Mouse (Mus musculus): ENCODE measurements at regions not wholly inside any gene's neighbourhood (a gene's known extent, or its start where the extent isn't known, plus 50 kb on each side); places are given as distances from the start of the nearest gene placed in this dataset.

DNA sequence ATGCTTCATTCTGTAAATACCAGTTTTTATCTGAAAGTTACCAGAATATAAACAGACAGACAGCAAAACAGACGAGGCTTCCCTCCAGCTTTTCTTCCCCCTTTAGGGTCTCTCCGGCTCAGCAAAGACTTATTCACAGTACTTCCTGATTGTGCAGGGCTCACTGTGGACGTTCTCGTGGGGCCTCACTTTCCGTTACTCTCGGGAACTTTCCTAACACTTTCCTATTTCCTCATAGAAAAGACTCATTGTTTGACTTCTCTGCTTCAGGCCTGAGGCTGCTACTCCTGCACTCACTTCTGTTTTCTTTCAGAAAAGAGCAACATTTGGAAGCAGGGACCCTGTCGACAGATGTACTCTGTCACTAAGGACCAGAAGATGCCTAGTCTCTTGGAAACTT, 197.4 kb downstream of the Tgfb2 start:
- Histone ChIP-seq H3K27ac (ENCODE audit: low read depth, low read length) (no peak overlapping the region), H3K36me3 (ENCODE audit: control insufficient read depth, insufficient read depth, low read length) (no peaks in the 10 kb centered on the region)

DNA sequence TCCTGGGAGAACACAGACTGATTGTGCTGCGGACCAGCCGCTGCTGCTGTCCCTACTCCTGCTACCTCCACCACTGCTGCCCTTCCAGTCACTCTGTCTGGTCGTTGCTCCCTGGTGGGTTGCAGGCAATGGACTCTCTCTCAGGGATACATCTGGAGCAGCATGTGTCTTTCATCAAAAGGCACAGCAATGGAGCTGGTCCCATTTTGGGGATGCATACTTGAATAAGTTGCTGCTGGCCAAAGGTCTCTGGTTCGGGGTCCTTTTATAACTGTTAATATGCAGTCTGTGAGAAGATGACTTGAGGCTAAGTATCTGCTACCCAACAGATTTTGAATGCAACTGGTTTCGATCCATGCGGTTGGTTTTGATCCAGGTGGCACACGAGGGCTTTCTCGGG, 197.8 kb downstream of the Tgfb2 start:
- no peak overlapping the region for H3K4me2 ChIP-seq (ENCODE audit: low read depth)
- ATAC-seq (ENCODE audit: insufficient read depth, low FRiP score, low TSS enrichment) (no peak), DNase-seq (ENCODE audit: low spot score) (no peak)
- H3K36me3 ChIP-seq (ENCODE audit: control insufficient read depth, insufficient read depth, low read length): no peaks in the 10 kb centered on the region
- no peak overlapping the region for H3K27ac ChIP-seq (ENCODE audit: low read depth, low read length)
- H3K9ac ChIP-seq (ENCODE audit: low read length): no peak overlapping the region
- H3K4me3 ChIP-seq (ENCODE audit: low read depth, low read length): no peak overlapping the region
- no peaks in the 10 kb centered on the region for H3K4me1 ChIP-seq (ENCODE audit: control insufficient read depth, insufficient read depth, low read length)
- no peaks in the 10 kb centered on the region for H3K27me3 ChIP-seq (ENCODE audit: control insufficient read depth, insufficient read depth, low read length)
- 79% methylated on average over 8 of the region's 8 CpGs for WGBS
- no peaks in the 10 kb centered on the region for H3K9me3 ChIP-seq (ENCODE audit: control insufficient read depth, low read length)

More for the DNA sequence above, 197.4 kb downstream of the Tgfb2 start:
- H3K9me3 ChIP-seq (ENCODE audit: control insufficient read depth, low read length): no peaks in the 10 kb centered on the region
- H3K4me1 ChIP-seq (ENCODE audit: control insufficient read depth, insufficient read depth, low read length): no peaks in the 10 kb centered on the region
- H3K9ac ChIP-seq (ENCODE audit: low read length): no peak overlapping the region
- no peaks in the 10 kb centered on the region for H3K27me3 ChIP-seq (ENCODE audit: control insufficient read depth, insufficient read depth, low read length)
- 61% methylated on average over 7 of the region's 7 CpGs for WGBS
- H3K4me2 ChIP-seq (ENCODE audit: low read depth): no peak overlapping the region
- ATAC-seq (ENCODE audit: insufficient read depth, low FRiP score, low TSS enrichment): no peak
- no peak overlapping the region for H3K4me3 ChIP-seq (ENCODE audit: low read depth, low read length)
- peak; percentile 23 for DNase-seq (ENCODE audit: low spot score)

DNA sequence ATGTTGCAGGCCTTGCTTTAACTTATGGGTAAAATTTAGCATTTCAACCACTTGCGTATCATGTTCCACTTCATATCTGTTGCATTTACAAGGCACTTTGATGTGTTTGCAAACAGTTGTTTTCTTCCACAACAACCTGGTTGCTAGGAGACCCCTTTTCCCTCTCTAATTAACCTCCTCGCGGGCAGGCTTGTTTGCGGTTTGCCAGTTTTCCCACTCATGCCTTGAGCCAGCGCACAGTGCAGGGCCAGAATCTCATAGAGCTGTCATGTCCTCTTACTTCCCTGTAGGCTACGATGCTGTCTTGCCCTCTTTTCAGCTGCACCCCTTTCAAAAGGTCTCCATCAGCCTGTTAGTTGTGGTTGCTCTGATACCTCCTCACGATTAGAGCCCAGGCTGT, 199.3 kb downstream of the Tgfb2 start:
- Histone ChIP-seq H3K27ac (ENCODE audit: low read depth, low read length) (no peak overlapping the region), H3K4me2 (ENCODE audit: low read depth) (no peak overlapping the region), H3K9ac (ENCODE audit: low read length) (no peak overlapping the region), H3K9me3 (ENCODE audit: control insufficient read depth, low read length) (no peaks in the 10 kb centered on the region), H3K36me3 (ENCODE audit: control insufficient read depth, insufficient read depth, low read length) (no peaks in the 10 kb centered on the region), H3K4me1 (ENCODE audit: control insufficient read depth, insufficient read depth, low read length) (no peaks in the 10 kb centered on the region), H3K4me3 (ENCODE audit: low read depth, low read length) (no peak overlapping the region), H3K27me3 (ENCODE audit: control insufficient read depth, insufficient read depth, low read length) (no peaks in the 10 kb centered on the region)
- ATAC-seq (ENCODE audit: insufficient read depth, low FRiP score, low TSS enrichment) (no peak), DNase-seq (ENCODE audit: low spot score) (no peak)
- WGBS: 87% methylated on average over 7 of the region's 7 CpGs

DNA sequence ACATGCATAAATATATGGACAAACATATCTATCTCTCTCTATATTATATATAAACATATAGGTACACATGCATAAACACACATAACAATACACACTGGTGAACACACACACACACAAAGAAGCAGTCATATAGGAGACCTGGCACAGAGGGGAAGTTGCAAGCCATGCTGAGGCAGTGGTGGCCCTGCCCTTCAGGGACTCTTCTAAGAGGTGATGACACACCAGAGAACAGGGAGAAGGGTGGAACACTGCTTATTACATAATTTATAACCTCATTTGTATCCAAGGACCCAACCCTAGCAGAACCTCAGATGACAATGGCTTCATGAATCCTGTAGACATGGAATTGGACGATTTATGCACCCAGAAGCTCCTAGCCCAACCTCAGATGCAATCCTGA, 199.9 kb downstream of the Tgfb2 start:
- Histone ChIP-seq H3K9ac (ENCODE audit: low read length) (no peak overlapping the region), H3K4me2 (ENCODE audit: low read depth) (no peak overlapping the region), H3K9me3 (ENCODE audit: control insufficient read depth, low read length) (no peaks in the 10 kb centered on the region), H3K36me3 (ENCODE audit: control insufficient read depth, insufficient read depth, low read length) (no peaks in the 10 kb centered on the region), H3K27me3 (ENCODE audit: control insufficient read depth, insufficient read depth, low read length) (no peaks in the 10 kb centered on the region), H3K4me3 (ENCODE audit: low read depth, low read length) (no peak overlapping the region), H3K4me1 (ENCODE audit: control insufficient read depth, insufficient read depth, low read length) (no peaks in the 10 kb centered on the region), H3K27ac (ENCODE audit: low read depth, low read length) (no peak overlapping the region)
- 71% methylated on average over 1 of the region's 1 CpGs for WGBS
- DNase-seq (ENCODE audit: low spot score) (no peak), ATAC-seq (ENCODE audit: insufficient read depth, low FRiP score, low TSS enrichment) (no peak)

DNA sequence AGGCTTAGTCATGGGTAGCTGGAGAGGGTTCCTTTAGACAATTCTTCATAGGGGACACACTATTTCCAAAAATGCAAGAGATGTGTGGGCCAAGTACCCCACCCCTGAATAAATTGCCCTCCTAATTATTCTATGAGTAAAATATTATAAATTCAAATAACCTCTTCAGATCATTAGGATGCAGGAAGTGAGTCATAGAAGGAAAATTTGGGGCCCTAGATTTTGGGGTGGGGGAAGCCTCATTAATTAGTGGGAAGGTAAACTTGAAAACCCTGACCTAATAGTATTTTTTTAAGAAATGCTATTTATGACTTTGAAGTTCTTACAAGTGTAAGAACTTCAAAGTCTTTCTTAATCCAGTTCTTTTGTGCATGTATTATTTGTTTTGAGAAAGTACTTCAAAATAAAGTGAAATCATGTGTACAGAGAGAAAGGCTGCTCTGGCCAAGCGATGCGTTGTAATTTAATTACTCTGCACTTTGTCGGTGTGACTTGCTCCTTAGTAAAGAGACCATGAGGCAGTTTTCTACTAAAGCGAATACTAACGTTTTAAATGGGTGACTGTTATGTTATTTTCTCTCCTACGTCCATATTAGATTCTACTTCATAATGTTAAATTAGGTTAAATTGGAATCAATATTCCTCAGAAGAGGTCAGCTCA, 200.6 kb downstream of the Tgfb2 start:
- no peaks in the 10 kb centered on the region for H3K9me3 ChIP-seq (ENCODE audit: control insufficient read depth, low read length)
- H3K27me3 ChIP-seq (ENCODE audit: control insufficient read depth, insufficient read depth, low read length): no peaks in the 10 kb centered on the region
- no peak overlapping the region for H3K27ac ChIP-seq (ENCODE audit: low read depth, low read length)
- H3K4me3 ChIP-seq (ENCODE audit: low read depth, low read length): no peak overlapping the region
- H3K4me1 ChIP-seq (ENCODE audit: control insufficient read depth, insufficient read depth, low read length): no peaks in the 10 kb centered on the region
- no peaks in the 10 kb centered on the region for H3K36me3 ChIP-seq (ENCODE audit: control insufficient read depth, insufficient read depth, low read length)
- no peak overlapping the region for H3K9ac ChIP-seq (ENCODE audit: low read length)
- no peak overlapping the region for H3K4me2 ChIP-seq (ENCODE audit: low read depth)
- DNase-seq (ENCODE audit: low spot score): no peak
- ATAC-seq (ENCODE audit: insufficient read depth, low FRiP score, low TSS enrichment): no peak
- WGBS: 85% methylated on average over 6 of the region's 6 CpGs

DNA sequence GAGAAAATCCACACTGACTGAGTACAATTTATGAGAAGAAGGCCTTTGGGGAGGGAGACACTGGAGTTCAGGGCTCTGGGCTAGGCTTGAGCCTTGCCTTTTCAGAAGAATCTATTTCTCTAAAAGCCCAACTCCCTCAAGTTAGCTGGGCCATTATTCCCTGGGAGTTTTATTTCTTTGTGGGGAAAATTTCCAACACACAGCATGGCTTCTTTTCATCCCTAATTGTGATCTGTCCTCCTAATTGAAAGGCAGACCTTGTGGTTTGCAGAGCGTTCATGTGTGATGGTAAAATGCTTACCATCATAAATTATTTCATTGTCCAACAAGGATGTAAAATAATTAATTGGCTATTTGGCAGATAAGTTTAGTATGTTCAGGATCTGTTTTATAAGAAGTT, 204.1 kb downstream of the Tgfb2 start:
- DNase-seq (ENCODE audit: low spot score) (no peak), ATAC-seq (ENCODE audit: insufficient read depth, low FRiP score, low TSS enrichment) (no peak)
- Histone ChIP-seq H3K9me3 (ENCODE audit: control insufficient read depth, low read length) (no peaks in the 10 kb centered on the region), H3K4me2 (ENCODE audit: low read depth) (no peak overlapping the region), H3K27ac (ENCODE audit: low read depth, low read length) (no peak overlapping the region), H3K27me3 (ENCODE audit: control insufficient read depth, insufficient read depth, low read length) (no peaks in the 10 kb centered on the region), H3K9ac (ENCODE audit: low read length) (no peak overlapping the region), H3K36me3 (ENCODE audit: control insufficient read depth, insufficient read depth, low read length) (no peaks in the 10 kb centered on the region), H3K4me3 (ENCODE audit: low read depth, low read length) (no peak overlapping the region), H3K4me1 (ENCODE audit: control insufficient read depth, insufficient read depth, low read length) (no peaks in the 10 kb centered on the region)
- WGBS: 56% methylated on average over 1 of the region's 1 CpGs

DNA sequence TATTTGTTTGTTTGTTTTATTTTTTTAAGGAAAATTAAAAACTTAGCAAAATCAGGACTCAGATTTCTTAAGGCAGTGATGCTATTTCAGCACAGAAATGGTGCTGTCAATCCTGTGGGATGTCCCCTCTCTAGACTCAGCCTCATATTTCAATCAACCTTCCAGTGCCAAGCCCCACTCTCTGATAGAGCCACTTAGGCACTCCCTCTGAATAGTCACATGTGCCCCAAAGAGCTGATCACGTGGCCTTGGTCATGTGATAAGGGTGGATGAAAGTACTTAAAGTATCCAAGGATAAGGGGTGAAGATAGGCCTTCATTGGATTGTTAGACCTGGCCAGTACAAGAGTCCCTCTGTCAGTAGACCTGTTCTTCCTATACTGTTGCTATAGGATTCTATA, 207.9 kb downstream of the Tgfb2 start:
- Histone ChIP-seq H3K9ac (ENCODE audit: low read length) (no peak overlapping the region), H3K4me1 (ENCODE audit: control insufficient read depth, insufficient read depth, low read length) (no peaks in the 10 kb centered on the region), H3K27me3 (ENCODE audit: control insufficient read depth, insufficient read depth, low read length) (no peaks in the 10 kb centered on the region), H3K4me3 (ENCODE audit: low read depth, low read length) (no peak overlapping the region), H3K36me3 (ENCODE audit: control insufficient read depth, insufficient read depth, low read length) (no peaks in the 10 kb centered on the region), H3K4me2 (ENCODE audit: low read depth) (no peak overlapping the region), H3K9me3 (ENCODE audit: control insufficient read depth, low read length) (no peaks in the 10 kb centered on the region), H3K27ac (ENCODE audit: low read depth, low read length) (no peak overlapping the region)
- ATAC-seq (ENCODE audit: insufficient read depth, low FRiP score, low TSS enrichment) (no peak), DNase-seq (ENCODE audit: low spot score) (no peak)
- WGBS: 79% methylated on average over 1 of the region's 1 CpGs

DNA sequence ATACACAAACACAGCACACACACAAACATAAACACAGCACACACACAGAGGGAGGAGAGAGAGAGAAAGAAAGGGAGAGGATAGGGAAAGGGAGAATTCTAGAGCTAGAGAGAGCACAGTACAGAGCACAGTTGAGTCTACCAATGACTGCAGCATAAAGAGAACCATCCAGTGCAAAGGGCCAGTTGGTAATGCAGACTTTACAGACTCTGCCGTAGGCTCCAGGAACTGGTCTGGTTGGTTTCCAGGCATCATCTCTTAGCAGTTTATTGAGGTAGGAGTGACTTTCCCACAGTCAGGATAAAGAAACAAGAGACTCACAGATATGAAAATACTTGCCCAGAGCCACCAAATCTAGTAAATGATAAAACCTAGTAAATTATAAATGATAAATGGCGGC, 208.5 kb downstream of the Tgfb2 start:
- 87% methylated on average over 2 of the region's 2 CpGs for WGBS
- no peaks in the 10 kb centered on the region for H3K27me3 ChIP-seq (ENCODE audit: control insufficient read depth, insufficient read depth, low read length)
- no peak overlapping the region for H3K9ac ChIP-seq (ENCODE audit: low read length)
- no peaks in the 10 kb centered on the region for H3K36me3 ChIP-seq (ENCODE audit: control insufficient read depth, insufficient read depth, low read length)
- no peak overlapping the region for H3K4me3 ChIP-seq (ENCODE audit: low read depth, low read length)
- DNase-seq (ENCODE audit: low spot score): no peak
- ATAC-seq (ENCODE audit: insufficient read depth, low FRiP score, low TSS enrichment): no peak
- H3K4me1 ChIP-seq (ENCODE audit: control insufficient read depth, insufficient read depth, low read length): no peaks in the 10 kb centered on the region
- no peak overlapping the region for H3K27ac ChIP-seq (ENCODE audit: low read depth, low read length)
- H3K4me2 ChIP-seq (ENCODE audit: low read depth): no peak overlapping the region
- H3K9me3 ChIP-seq (ENCODE audit: control insufficient read depth, low read length): no peaks in the 10 kb centered on the region

DNA sequence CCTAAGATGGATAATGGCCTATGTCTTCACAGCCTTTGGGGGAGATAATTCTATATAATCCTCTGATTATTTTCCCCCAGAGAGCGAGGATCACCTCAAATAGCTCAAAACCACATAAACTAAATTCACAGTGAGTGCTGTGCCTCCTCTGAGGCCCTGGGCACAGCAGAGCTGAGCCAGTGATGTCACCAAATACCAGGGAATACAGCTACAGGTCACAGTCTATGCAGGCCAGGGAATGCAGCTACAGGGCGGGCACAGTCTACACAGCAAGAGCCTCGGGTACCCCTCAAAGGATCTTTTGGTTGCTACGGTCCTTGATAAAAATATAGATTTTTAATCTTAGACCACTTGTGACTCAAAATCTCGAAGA, 211.4 kb downstream of the Tgfb2 start:
- DNase-seq (ENCODE audit: low spot score) (no peak), ATAC-seq (ENCODE audit: insufficient read depth, low FRiP score, low TSS enrichment) (no peak)
- H3K4me3 ChIP-seq (ENCODE audit: low read depth, low read length): no peak overlapping the region
- H3K27ac ChIP-seq (ENCODE audit: low read depth, low read length): no peak overlapping the region
- no peaks in the 10 kb centered on the region for H3K27me3 ChIP-seq (ENCODE audit: control insufficient read depth, insufficient read depth, low read length)
- WGBS: 91% methylated on average over 5 of the region's 5 CpGs
- no peaks in the 10 kb centered on the region for H3K9me3 ChIP-seq (ENCODE audit: control insufficient read depth, low read length)
- no peaks in the 10 kb centered on the region for H3K36me3 ChIP-seq (ENCODE audit: control insufficient read depth, insufficient read depth, low read length)
- H3K4me2 ChIP-seq (ENCODE audit: low read depth): no peak overlapping the region
- no peak overlapping the region for H3K9ac ChIP-seq (ENCODE audit: low read length)
- H3K4me1 ChIP-seq (ENCODE audit: control insufficient read depth, insufficient read depth, low read length): no peaks in the 10 kb centered on the region
